Mouse (Mus musculus) midbrain, embryonic 11.5 days (tissue): ENCODE measurements at regions not wholly inside any gene's neighbourhood (a gene's known extent, or its start where the extent isn't known, plus 50 kb on each side); places are given as distances from the start of the nearest gene placed in this dataset.

ENCODE experiments used
- ATAC-seq: fragments of 200-750 bp; cut with Nextera tagmentation; 2 replicates; pipeline ENCODE4 v1.8.0; 2017; ENCODE audit warnings: moderate TSS enrichment, moderate library complexity; ENCODE audit not compliant: low FRiP score
- DNase-seq: peaks from one replicate; pipeline ENCODE4 v3.0.0; 2015; ENCODE audit warnings: low spot score; ENCODE audit errors: missing footprints
- H3K27ac ChIP-seq: fragments of 300-500 bp; sonication (generic); 2 replicates; pipeline ENCODE4 v1.5.1; 2014; ENCODE audit warnings: low read depth, low read length
- H3K27me3 ChIP-seq: fragments of 300-500 bp; sonication (generic); 2 replicates; pipeline ENCODE4 v1.6.1; 2014; ENCODE audit warnings: mild to moderate bottlenecking, low read length, moderate library complexity, mixed read lengths; ENCODE audit not compliant: control insufficient read depth, insufficient read depth
- H3K36me3 ChIP-seq: fragments of 300-500 bp; sonication (generic); 2 replicates; pipeline ENCODE4 v1.6.1; 2014; ENCODE audit warnings: mild to moderate bottlenecking, low read length, moderate library complexity, mixed read lengths; ENCODE audit not compliant: control insufficient read depth, insufficient read depth
- H3K4me1 ChIP-seq: fragments of 300-500 bp; sonication (generic); 2 replicates; pipeline ENCODE4 v1.6.1; 2014; ENCODE audit warnings: low read length; ENCODE audit not compliant: control insufficient read depth, insufficient read depth
- H3K4me2 ChIP-seq: fragments of 300-500 bp; sonication (generic); 2 replicates; pipeline ENCODE4 v1.6.1; 2014; ENCODE audit warnings: mild to moderate bottlenecking, moderate library complexity
- H3K4me3 ChIP-seq: fragments of 300-500 bp; sonication (generic); 2 replicates; pipeline ENCODE4 v1.5.1; 2014; ENCODE audit warnings: low read depth, low read length
- H3K9ac ChIP-seq: fragments of 300-500 bp; sonication (generic); 2 replicates; pipeline ENCODE4 v1.6.1; 2014; ENCODE audit warnings: low read length
- H3K9me3 ChIP-seq: fragments of 300-500 bp; sonication (generic); 2 replicates; pipeline ENCODE4 v1.6.1; 2016; ENCODE audit warnings: low read length; ENCODE audit not compliant: control insufficient read depth
- WGBS: fragments of 180-500 bp; shearing (Covaris S2); extraction: QIAGEN DNeasy Blood & Tissue Kit; methylation state at CpG from one replicate; pipeline ENCODE4 v1.1.7; 2014; 5-methylcytosine and 5-hydroxymethylcytosine counted together

DNA sequence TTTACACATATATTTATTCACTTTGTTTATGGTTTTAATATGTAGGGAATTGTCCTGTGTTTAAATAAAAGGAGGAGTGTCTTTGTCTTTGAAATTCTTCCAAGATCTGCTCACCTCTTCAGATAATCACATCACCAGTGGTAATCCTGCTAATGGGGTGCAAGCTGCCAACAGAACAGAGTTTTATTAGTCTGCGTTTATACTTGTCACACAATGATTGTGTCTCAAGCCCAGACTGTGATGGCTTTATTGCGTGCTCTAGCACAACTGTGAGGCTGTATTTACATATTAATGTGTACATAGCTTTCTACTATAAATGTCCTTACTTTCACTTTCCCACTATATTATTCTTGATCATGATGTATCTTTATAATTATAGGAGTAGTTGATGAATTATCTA, 184.8 kb downstream of the Fam49a start:
- ATAC-seq, result no peak
- DNase-seq, result no peak
- Histone ChIP-seq H3K4me1 (no peaks in the 10 kb centered on the region), H3K4me3 (no peak overlapping the region), H3K36me3 (no peaks in the 10 kb centered on the region), H3K9me3 (no peaks in the 10 kb centered on the region), H3K4me2 (no peak overlapping the region), H3K27me3 (no peaks in the 10 kb centered on the region), H3K9ac (no peak overlapping the region), H3K27ac (no peak overlapping the region)
- 57% methylated on average over 2 of the region's 2 CpGs for WGBS

GRCm38 (mm10) chr12:12446281-12446680, 184.3 kb downstream of the Fam49a start:
- 91% methylated on average over 3 of the region's 3 CpGs for WGBS
- no peaks in the 10 kb centered on the region for H3K27me3 ChIP-seq
- H3K36me3 ChIP-seq, result no peaks in the 10 kb centered on the region
- no peak overlapping the region for H3K9ac ChIP-seq
- H3K4me1 ChIP-seq, result no peaks in the 10 kb centered on the region
- H3K4me2 ChIP-seq, result no peak overlapping the region
- no peak overlapping the region for H3K27ac ChIP-seq
- no peaks in the 10 kb centered on the region for H3K9me3 ChIP-seq
- DNase-seq (no peak), ATAC-seq (no peak)
- no peak overlapping the region for H3K4me3 ChIP-seq

GRCm38 (mm10) chr12:12442872-12443271, 180.9 kb downstream of the Fam49a start:
- no peaks in the 10 kb centered on the region for H3K9me3 ChIP-seq
- H3K4me1 ChIP-seq, result no peaks in the 10 kb centered on the region
- no peaks in the 10 kb centered on the region for H3K27me3 ChIP-seq
- ATAC-seq, result no peak
- H3K4me3 ChIP-seq, result no peak overlapping the region
- no peak overlapping the region for H3K27ac ChIP-seq
- no peak for DNase-seq
- no peak overlapping the region for H3K4me2 ChIP-seq
- no peak overlapping the region for H3K9ac ChIP-seq
- no peaks in the 10 kb centered on the region for H3K36me3 ChIP-seq
- WGBS, result 88% methylated on average over 4 of the region's 4 CpGs

GRCm38 (mm10) chr12:12436379-12436778, 174.4 kb downstream of the Fam49a start:
- Histone ChIP-seq H3K36me3 (no peaks in the 10 kb centered on the region), H3K27me3 (no peaks in the 10 kb centered on the region), H3K27ac (no peak overlapping the region), H3K4me3 (no peak overlapping the region), H3K4me2 (no peak overlapping the region), H3K9ac (no peak overlapping the region), H3K4me1 (no peaks in the 10 kb centered on the region), H3K9me3 (no peaks in the 10 kb centered on the region)
- WGBS, result 89% methylated on average over 1 of the region's 1 CpGs
- no peak for DNase-seq
- no peak for ATAC-seq

- H3K9ac ChIP-seq, result no peak overlapping the region
- H3K4me2 ChIP-seq, result no peak overlapping the region
- no peaks in the 10 kb centered on the region for H3K9me3 ChIP-seq
- H3K4me3 ChIP-seq, result no peak overlapping the region
- ATAC-seq (no peak), DNase-seq (no peak)
- H3K4me1 ChIP-seq, result no peaks in the 10 kb centered on the region
- 67% methylated on average over 1 of the region's 1 CpGs for WGBS
- no peaks in the 10 kb centered on the region for H3K27me3 ChIP-seq
- no peaks in the 10 kb centered on the region for H3K36me3 ChIP-seq
- no peak overlapping the region for H3K27ac ChIP-seq
These were observed 170.7 kb downstream of the Fam49a start for GRCm38 (mm10) chr12:12432597-12432996.
